Mouse (Mus musculus): ENCODE data around the gene Tstd1. TPM values are rescaled to one million over a fixed set of nuclear protein-coding genes. Genes with fewer than 3 reads are reported as not detected.

Gene Tstd1
- polyA plus RNA-seq (2016; fragmentation: Nextera tagmentation; extraction: Ambion mirVana), result 8.1 and 9.4 TPM in 2 replicates

DNA sequence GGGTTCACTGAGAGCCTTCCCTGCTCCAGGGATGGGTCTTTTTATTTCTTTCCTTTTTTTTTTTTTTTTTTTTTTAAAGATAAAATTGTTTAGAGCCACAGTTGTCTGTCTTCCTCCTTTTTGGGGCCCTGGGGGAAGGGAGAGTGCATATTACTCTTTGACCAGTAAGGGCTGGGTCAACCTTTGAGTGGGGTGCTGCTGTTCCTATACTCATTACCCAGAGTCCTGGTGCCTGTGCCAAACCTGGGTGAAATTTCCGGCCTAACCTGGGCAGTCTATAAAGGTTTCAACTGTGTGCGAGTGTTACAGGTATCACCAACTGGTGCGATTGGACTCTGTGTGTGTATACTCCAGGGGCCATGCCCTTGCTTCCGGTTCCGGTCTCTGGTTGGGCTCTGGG is at the start of gene Tstd1:
Tstd1 (plus strand) TSS at position 213 of the 400 bp plus-strand sequence.
- H3K27ac ChIP-seq, result peak within 1 kb of the TSS; percentile 36; the same call in 1 of the 2 replicates
- H3K4me3 ChIP-seq, result no peak within 1 kb of the TSS
- H3K9me3 ChIP-seq (replicated peaks), result no peaks in the 10 kb centered on the region
- peaks cover 58% of the 10 kb centered on the region for H3K36me3 ChIP-seq
- no peaks in the 10 kb centered on the region for H3K27me3 ChIP-seq
- H3K4me2 ChIP-seq (replicated peaks), result no peak within 1 kb of the TSS
- ATAC-seq (ENCODE audit: low FRiP score), result peak; percentile 2; the same call in 1 of the 2 replicates
- H3K9ac ChIP-seq, result peak within 1 kb of the TSS; percentile 1; the same call in 1 of the 2 replicates
- H3K4me1 ChIP-seq, result peaks cover 14% of the 10 kb centered on the region
- 90% methylated on average over 5 of the region's 5 CpGs for WGBS

DNA sequence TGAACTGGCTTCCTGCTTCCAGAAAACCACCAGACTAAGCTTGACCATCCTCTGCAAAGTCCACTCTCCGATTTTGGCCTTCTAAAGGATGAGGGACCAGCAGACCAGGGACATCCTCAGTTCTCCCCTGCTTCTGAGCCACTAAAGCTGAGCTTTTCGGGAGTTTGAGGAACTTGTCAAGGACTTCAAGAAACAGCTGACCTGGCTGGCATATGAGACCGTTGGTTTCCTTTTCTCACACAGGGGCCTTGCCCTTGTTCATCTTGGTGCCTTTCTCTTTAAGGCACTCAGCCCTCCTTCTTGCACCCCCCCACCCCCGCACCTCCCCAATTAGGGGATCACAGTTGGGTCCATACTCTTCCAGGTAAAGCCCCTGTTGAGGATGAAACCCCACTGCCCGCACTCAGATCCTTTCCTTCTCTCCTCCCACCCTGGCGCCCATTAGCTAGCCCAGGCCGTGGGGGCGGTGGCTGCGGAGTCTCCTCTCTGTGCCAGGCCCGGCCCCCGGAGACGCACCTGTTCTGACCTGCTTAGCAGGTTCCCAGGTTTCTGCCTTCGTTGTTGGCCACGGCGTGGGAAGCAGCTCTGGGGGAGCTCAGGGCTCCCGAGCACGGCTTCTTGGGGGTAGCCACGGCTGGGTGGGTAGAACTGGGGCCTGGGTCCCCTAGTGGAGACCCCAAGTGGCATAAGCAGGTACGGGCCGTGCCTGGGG is 48.7 kb upstream of the Tstd1 start, which contains the start of gene Nectin4:
Nectin4 (plus strand) TSS at position 255 of the 712 bp plus-strand sequence.
- WGBS, result 46% methylated on average over 20 of the region's 20 CpGs
- peaks cover 5% of the 10 kb centered on the region; the same call in 1 of the 2 replicates for H3K4me1 ChIP-seq
- H3K9ac ChIP-seq, result no peak within 1 kb of the TSS
- no peak within 1 kb of the TSS for H3K27ac ChIP-seq
- no peaks in the 10 kb centered on the region for H3K9me3 ChIP-seq (replicated peaks)
- no peak within 1 kb of the TSS for H3K4me2 ChIP-seq (replicated peaks)
- no peaks in the 10 kb centered on the region for H3K36me3 ChIP-seq
- peaks cover 12% of the 10 kb centered on the region for H3K27me3 ChIP-seq
- ATAC-seq (ENCODE audit: low FRiP score), result no peak; the same call in 1 of the 2 replicates
- H3K4me3 ChIP-seq, result no peak within 1 kb of the TSS

DNA sequence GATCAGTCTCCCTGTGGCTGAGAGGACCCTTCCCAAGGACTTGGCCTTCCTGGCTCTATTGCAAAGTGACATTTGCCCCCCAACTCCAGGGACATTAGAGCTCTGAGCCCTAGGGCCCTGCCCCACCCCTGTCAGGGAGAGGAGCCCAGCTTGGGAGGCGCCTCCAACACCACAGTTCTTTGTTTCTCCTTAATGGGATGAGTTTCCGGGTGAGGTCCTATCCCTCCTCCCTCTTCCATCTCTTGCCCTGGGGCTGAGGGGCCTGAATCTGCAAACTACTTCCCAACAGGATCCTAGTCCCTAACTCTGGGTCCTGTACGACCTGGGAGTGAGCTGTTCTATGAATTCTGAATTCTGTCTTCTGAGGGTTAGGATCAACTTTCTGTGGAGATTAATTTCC is 45.8 kb upstream of the Tstd1 start:
- WGBS, result 38% methylated on average over 3 of the region's 3 CpGs
- Histone ChIP-seq H3K27ac (no peak overlapping the region), H3K4me3 (no peak overlapping the region), H3K36me3 (no peaks in the 10 kb centered on the region), H3K9ac (no peak overlapping the region), H3K9me3 (replicated peaks) (no peaks in the 10 kb centered on the region), H3K27me3 (peaks cover 12% of the 10 kb centered on the region), H3K4me2 (replicated peaks) (no peak overlapping the region), H3K4me1 (0 out of 2 replicates have a peak, but pooled peaks cover 3% of the 10 kb centered on the region)
- ATAC-seq (ENCODE audit: low FRiP score), result no peak

DNA sequence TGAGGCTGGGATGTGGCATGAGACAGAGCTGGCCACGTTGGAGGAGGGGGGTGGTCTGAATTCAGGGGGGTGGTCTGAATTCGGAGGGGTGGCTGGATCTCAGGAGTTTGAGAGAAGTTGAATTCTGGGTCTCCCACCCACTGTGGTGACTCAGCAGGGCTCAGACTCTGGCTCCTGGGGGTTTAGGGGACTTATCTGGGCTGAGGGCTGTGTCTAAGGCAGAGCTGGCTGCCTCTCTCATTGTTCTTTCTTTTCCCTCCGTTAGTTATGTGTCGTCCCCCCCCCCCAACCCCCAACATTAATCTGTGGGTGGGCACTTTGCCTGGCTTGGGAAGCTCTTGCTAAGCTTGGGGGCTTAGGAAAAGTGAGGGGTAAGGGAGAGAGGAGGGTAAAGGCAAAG is 44.7 kb upstream of the Tstd1 start:
- no peak for ATAC-seq (ENCODE audit: low FRiP score)
- Histone ChIP-seq H3K4me2 (replicated peaks) (no peak overlapping the region), H3K27ac (no peak overlapping the region), H3K4me1 (0 out of 2 replicates have a peak, but pooled peaks cover 3% of the 10 kb centered on the region), H3K9me3 (replicated peaks) (no peaks in the 10 kb centered on the region), H3K36me3 (no peaks in the 10 kb centered on the region), H3K27me3 (peaks cover 12% of the 10 kb centered on the region), H3K9ac (no peak overlapping the region), H3K4me3 (no peak overlapping the region)
- WGBS, result 0% methylated on average over 4 of the region's 4 CpGs

DNA sequence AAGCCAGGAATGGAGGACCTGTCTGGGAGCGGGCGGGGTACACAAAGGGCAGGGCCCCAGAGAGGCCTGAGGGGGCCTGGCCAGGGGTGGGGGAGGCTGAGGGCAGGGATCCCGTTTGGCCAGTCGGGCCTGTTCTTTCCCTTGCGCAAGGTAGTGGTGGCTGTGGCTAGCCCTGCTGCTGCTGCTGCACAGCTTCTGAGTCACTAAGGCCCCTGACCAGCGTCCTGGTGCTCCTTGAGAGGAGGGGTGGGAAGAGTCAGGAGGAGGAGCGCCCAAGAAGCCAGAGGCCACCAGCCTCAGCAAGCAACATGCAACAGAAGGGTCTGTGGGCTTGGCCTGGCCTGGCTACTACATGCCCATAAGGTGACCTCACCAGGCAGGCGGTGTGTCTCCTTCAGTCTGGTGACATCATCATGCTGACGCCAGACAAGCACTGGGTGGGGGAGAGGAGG is 43.0 kb upstream of the Tstd1 start:
- H3K4me1 ChIP-seq, result peaks cover 5% of the 10 kb centered on the region; the same call in 1 of the 2 replicates
- no peaks in the 10 kb centered on the region for H3K36me3 ChIP-seq
- no peak overlapping the region for H3K4me3 ChIP-seq
- 0 out of 2 replicates have a peak overlapping the region, but pooled peaks have one; percentile 3 for H3K9ac ChIP-seq
- no peak overlapping the region for H3K27ac ChIP-seq
- 56% methylated on average over 9 of the region's 9 CpGs for WGBS
- H3K4me2 ChIP-seq (replicated peaks), result no peak overlapping the region
- no peaks in the 10 kb centered on the region for H3K9me3 ChIP-seq (replicated peaks)
- no peak for ATAC-seq (ENCODE audit: low FRiP score)
- H3K27me3 ChIP-seq, result peaks cover 18% of the 10 kb centered on the region

DNA sequence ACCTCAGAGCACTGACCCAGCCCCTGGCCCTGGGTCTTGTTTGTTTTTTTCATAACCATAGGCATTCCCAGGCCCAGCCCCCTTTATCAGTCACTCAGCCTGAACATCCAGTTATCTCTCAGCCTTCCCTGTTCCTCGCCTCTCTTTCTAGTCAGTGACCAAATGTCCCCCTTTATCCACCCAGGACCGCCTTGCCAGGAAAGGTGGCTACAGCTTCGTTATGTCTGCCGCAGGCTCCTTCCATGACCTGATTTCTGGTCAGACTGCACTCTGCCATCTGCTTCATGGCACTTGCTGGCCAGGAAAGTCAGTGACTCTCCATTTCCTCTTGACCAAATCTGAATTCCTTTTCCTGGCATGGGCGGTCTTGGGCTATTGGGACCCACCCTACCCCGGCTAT is 40.4 kb upstream of the Tstd1 start:
- no peak for ATAC-seq (ENCODE audit: low FRiP score)
- Histone ChIP-seq H3K4me3 (no peak overlapping the region), H3K9ac (no peak overlapping the region), H3K9me3 (replicated peaks) (no peaks in the 10 kb centered on the region), H3K4me1 (peaks cover 5% of the 10 kb centered on the region; the same call in 1 of the 2 replicates), H3K27ac (no peak overlapping the region), H3K36me3 (no peaks in the 10 kb centered on the region), H3K4me2 (replicated peaks) (no peak overlapping the region), H3K27me3 (peaks cover 23% of the 10 kb centered on the region)
- 95% methylated on average over 6 of the region's 6 CpGs for WGBS

GRCm38 (mm10) chr1:171379935-171380599 is 38.6 kb upstream of the Tstd1 start:
- Histone ChIP-seq H3K9ac (no peak overlapping the region), H3K4me3 (peak overlapping the region; percentile 27), H3K36me3 (no peaks in the 10 kb centered on the region), H3K4me2 (replicated peaks) (peak overlapping the region; percentile 52), H3K9me3 (replicated peaks) (no peaks in the 10 kb centered on the region), H3K4me1 (peaks cover 2% of the 10 kb centered on the region; the same call in 1 of the 2 replicates), H3K27ac (no peak overlapping the region), H3K27me3 (peaks cover 26% of the 10 kb centered on the region)
- ATAC-seq (ENCODE audit: low FRiP score), result peak; percentile 82
- WGBS, result 3% methylated on average over 31 of the region's 31 CpGs

- H3K9me3 ChIP-seq (replicated peaks), result no peaks in the 10 kb centered on the region
- H3K4me2 ChIP-seq (replicated peaks), result no peak overlapping the region
- WGBS, result 79% methylated on average over 11 of the region's 11 CpGs
- ATAC-seq (ENCODE audit: low FRiP score), result no peak
- H3K27ac ChIP-seq, result no peak overlapping the region
- no peaks in the 10 kb centered on the region for H3K36me3 ChIP-seq
- H3K4me1 ChIP-seq, result peaks cover 2% of the 10 kb centered on the region; the same call in 1 of the 2 replicates
- peaks cover 26% of the 10 kb centered on the region for H3K27me3 ChIP-seq
- no peak overlapping the region for H3K4me3 ChIP-seq
- no peak overlapping the region for H3K9ac ChIP-seq
Measured at GRCm38 (mm10) chr1:171382096-171382620, 36.5 kb upstream of the Tstd1 start.

DNA sequence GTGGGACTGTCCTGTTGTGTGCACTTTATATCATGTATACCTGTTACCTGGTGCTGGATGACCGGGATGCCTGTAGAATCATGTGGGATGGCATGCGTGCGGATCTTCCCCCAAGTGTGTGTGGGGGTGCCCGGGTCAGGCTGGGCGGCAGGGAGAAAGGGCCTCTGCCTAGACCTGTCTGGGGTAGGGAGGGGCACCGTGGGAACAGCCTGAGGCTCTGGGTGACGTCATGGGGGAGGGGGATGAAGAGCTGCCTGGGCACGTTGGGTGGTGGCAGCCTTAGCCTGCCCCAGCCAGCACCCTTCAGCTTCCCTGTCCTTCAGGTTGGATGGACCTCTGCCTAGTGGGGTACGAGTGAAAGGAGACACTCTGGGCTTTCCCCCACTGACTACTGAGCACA is 34.3 kb upstream of the Tstd1 start:
- no peak for ATAC-seq (ENCODE audit: low FRiP score)
- Histone ChIP-seq H3K4me3 (no peak overlapping the region), H3K4me2 (replicated peaks) (no peak overlapping the region), H3K9ac (no peak overlapping the region), H3K27me3 (peaks cover 24% of the 10 kb centered on the region), H3K9me3 (replicated peaks) (no peaks in the 10 kb centered on the region), H3K4me1 (peaks cover 2% of the 10 kb centered on the region; the same call in 1 of the 2 replicates), H3K27ac (no peak overlapping the region), H3K36me3 (no peaks in the 10 kb centered on the region)
- WGBS, result 71% methylated on average over 9 of the region's 9 CpGs

GRCm38 (mm10) chr1:171385171-171385570 is 33.5 kb upstream of the Tstd1 start:
- no peak for ATAC-seq (ENCODE audit: low FRiP score)
- Histone ChIP-seq H3K36me3 (no peaks in the 10 kb centered on the region), H3K9ac (no peak overlapping the region), H3K4me2 (replicated peaks) (no peak overlapping the region), H3K4me1 (no peaks in the 10 kb centered on the region), H3K4me3 (no peak overlapping the region), H3K27ac (no peak overlapping the region), H3K27me3 (peaks cover 16% of the 10 kb centered on the region), H3K9me3 (replicated peaks) (no peaks in the 10 kb centered on the region)
- 69% methylated on average over 9 of the region's 9 CpGs for WGBS

GRCm38 (mm10) chr1:171387099-171387498 is 31.6 kb upstream of the Tstd1 start:
- no peak overlapping the region for H3K27ac ChIP-seq
- H3K4me1 ChIP-seq, result no peaks in the 10 kb centered on the region
- H3K4me2 ChIP-seq (replicated peaks), result no peak overlapping the region
- H3K36me3 ChIP-seq, result no peaks in the 10 kb centered on the region
- ATAC-seq (ENCODE audit: low FRiP score), result no peak
- peaks cover 8% of the 10 kb centered on the region; the same call in 1 of the 2 replicates for H3K27me3 ChIP-seq
- WGBS, result 18% methylated on average over 6 of the region's 6 CpGs
- no peak overlapping the region for H3K4me3 ChIP-seq
- H3K9ac ChIP-seq, result no peak overlapping the region
- H3K9me3 ChIP-seq (replicated peaks), result no peaks in the 10 kb centered on the region

Data from hindbrain, embryonic 12.5 days (tissue).